Mouse (Mus musculus): ENCODE data around the gene Osbpl3. TPM values are rescaled to one million over a fixed set of nuclear protein-coding genes. Genes with fewer than 3 reads are reported as not detected.

The Osbpl3 gene
- total RNA-seq, 2 experiments from 2014 or later, result 56.0 to 58.5 TPM

Other genes with a start within 250 kb of the Osbpl3 start
- gene Gsdme, start 192.3 kb downstream of the Osbpl3 start, total RNA-seq (2021), result 1 to 10 TPM; 4.3 to 5.0 TPM
- 10 to 100 TPM; 41.3 to 49.1 TPM for gene Cycs, start 110.3 kb upstream of the Osbpl3 start, total RNA-seq (2021)
- under 1 TPM; 0.76 to 0.82 TPM for gene 4921507P07Rik, start 140.4 kb upstream of the Osbpl3 start, total RNA-seq (2021)
- gene Npvf, start 198.2 kb upstream of the Osbpl3 start, total RNA-seq (2021), result not detected

Measured in adrenal gland, postnatal 4 days (tissue).